In the genomic region with DNA sequence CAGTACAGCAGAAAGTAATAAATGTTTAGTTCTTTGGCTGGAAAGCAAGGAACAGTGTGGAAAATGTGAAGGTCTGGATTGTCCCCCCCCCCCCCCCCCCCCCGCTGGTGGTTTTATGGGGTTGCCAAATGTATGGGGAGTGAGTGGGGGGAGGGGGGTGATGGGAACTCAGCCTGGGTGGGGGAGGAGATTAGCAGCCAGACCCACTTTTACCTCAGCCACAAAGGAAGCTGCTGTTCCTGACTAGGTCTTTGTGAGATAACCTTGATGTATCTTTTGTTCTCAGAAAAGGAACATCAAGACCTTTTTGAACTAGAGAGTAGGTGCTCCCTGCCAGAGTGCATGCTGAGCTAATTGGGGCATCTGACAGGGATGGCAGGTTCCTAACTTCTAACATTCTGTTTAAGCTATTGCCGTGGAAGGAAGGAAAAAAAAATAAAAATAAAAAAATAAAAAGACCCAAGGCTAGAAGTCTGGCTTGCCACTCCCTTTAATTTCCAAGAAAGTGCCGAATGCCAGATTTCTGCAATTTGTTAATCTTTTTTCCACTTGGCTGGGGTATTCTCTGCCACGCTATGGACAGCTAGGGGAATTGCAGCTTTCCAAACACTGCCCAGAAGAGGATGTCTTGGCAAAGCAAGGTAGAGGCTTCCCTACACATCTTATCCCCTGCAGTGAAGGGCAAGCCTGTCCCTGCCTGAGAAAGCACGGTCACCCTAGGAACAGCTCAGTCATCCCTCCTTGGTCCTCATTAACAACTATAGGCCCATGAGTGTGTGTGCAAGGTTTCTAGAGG, we compare ENCODE assay signal across 8 mouse cellular contexts. TPM values are rescaled to one million over a fixed set of nuclear protein-coding genes. Genes with fewer than 3 reads are reported as not detected.
DNase-seq lines count a peak whose midpoint lies in the region; ATAC-seq lines count a peak whose summit lies in the region.

No protein-coding gene starts in this region.

- no peak overlapping the region for H3K27ac ChIP-seq in hindbrain, embryonic 13.5 days
- H3K27ac ChIP-seq in hindbrain, embryonic 10.5 days = no peak overlapping the region
- H3K27ac ChIP-seq in hindbrain, embryonic 14.5 days = peak overlapping the region; percentile 48; the same call in 1 of the 2 replicates

- H3K4me3 ChIP-seq in hindbrain, embryonic 13.5 days = no peak overlapping the region
- no peak overlapping the region for H3K4me3 ChIP-seq in hindbrain, embryonic 10.5 days
- no peak overlapping the region for H3K4me3 ChIP-seq in hindbrain, embryonic 14.5 days (replicated peaks; ENCODE audit: low read length)

- 38% methylated on average over 5 of the region's 5 CpGs for WGBS in hindbrain, embryonic 13.5 days
- 41% methylated on average over 5 of the region's 5 CpGs for WGBS in hindbrain, embryonic 10.5 days
- 27% methylated on average over 5 of the region's 5 CpGs for WGBS in hindbrain, embryonic 14.5 days

- H3K9ac ChIP-seq in hindbrain, embryonic 13.5 days = no peak overlapping the region
- no peak overlapping the region for H3K9ac ChIP-seq in hindbrain, embryonic 14.5 days

- DNase-seq in hindbrain, embryonic 10.5 days (ENCODE audit: low spot score) = no peak
- peak; percentile 77 for DNase-seq in ZHBTc4 (ENCODE audit: low read depth, low spot score)
- no peak for DNase-seq in hindbrain, embryonic 14.5 days (ENCODE audit: low spot score)
- no peak for DNase-seq in right cerebral cortex, adult 18-20 months
- no peak for DNase-seq in kidney, postnatal 4 days
- no peak for DNase-seq in kidney, postnatal 10 days

- no peaks in the 10 kb centered on the region for H3K9me3 ChIP-seq in hindbrain, embryonic 13.5 days
- H3K9me3 ChIP-seq in hindbrain, embryonic 10.5 days = no peaks in the 10 kb centered on the region
- no peaks in the 10 kb centered on the region for H3K9me3 ChIP-seq in hindbrain, embryonic 14.5 days (ENCODE audit: control insufficient read depth, low read length)

- no peaks in the 10 kb centered on the region for H3K27me3 ChIP-seq in hindbrain, embryonic 13.5 days
- H3K27me3 ChIP-seq in hindbrain, embryonic 10.5 days (ENCODE audit: insufficient read depth, poor library complexity, severe bottlenecking) = no peaks in the 10 kb centered on the region
- H3K27me3 ChIP-seq in hindbrain, embryonic 14.5 days (ENCODE audit: control insufficient read depth, insufficient read depth, low read length) = no peaks in the 10 kb centered on the region

- no peak overlapping the region for H3K4me2 ChIP-seq in hindbrain, embryonic 13.5 days
- H3K4me2 ChIP-seq in hindbrain, embryonic 14.5 days (replicated peaks) = no peak overlapping the region

- H3K36me3 ChIP-seq in hindbrain, embryonic 13.5 days = no peaks in the 10 kb centered on the region
- H3K36me3 ChIP-seq in hindbrain, embryonic 10.5 days = no peaks in the 10 kb centered on the region
- no peaks in the 10 kb centered on the region for H3K36me3 ChIP-seq in hindbrain, embryonic 14.5 days (replicated peaks; ENCODE audit: control insufficient read depth, insufficient read depth)

- no peaks in the 10 kb centered on the region for H3K4me1 ChIP-seq in hindbrain, embryonic 13.5 days (replicated peaks)
- peaks cover 12% of the 10 kb centered on the region; the same call in 1 of the 2 replicates for H3K4me1 ChIP-seq in hindbrain, embryonic 10.5 days (replicated peaks)
- no peaks in the 10 kb centered on the region for H3K4me1 ChIP-seq in hindbrain, embryonic 14.5 days (replicated peaks; ENCODE audit: control insufficient read depth, insufficient read depth, low read length)

- ATAC-seq in hindbrain, embryonic 13.5 days (ENCODE audit: low FRiP score) = peak; percentile 25; the same call in 1 of the 2 replicates
- peak; percentile 33 for ATAC-seq in CD4-positive, CD25-positive, alpha-beta regulatory T cell, adult 4 months
- no peak for ATAC-seq in hindbrain, embryonic 14.5 days (ENCODE audit: low FRiP score)

RNA-seq across cellular contexts. Expression of a gene that starts 35.3 kb away (rescaled TPM):
- polyA plus RNA-seq in hindbrain, embryonic 13.5 days (2015; fragmentation: Nextera tagmentation; extraction: Ambion mirVana) = 0.38 and 0.71 TPM in 2 replicates
- polyA plus RNA-seq in hindbrain, embryonic 10.5 days (2016; fragmentation: Nextera tagmentation; extraction: Ambion mirVana) = 0.95 and 1.3 TPM in 2 replicates
- polyA plus RNA-seq in CD4-positive, CD25-positive, alpha-beta regulatory T cell, adult 4 months (2017; shearing (Covaris generic)) = 100 to 1,000 TPM; 231 to 300 TPM
- 0.86 and 1.0 TPM in 2 replicates for polyA plus RNA-seq in hindbrain, embryonic 14.5 days (2014; fragmentation: Nextera tagmentation; extraction: Ambion mirVana)

Comparison
In these comparisons a context has a peak if more than half of its experiments do, and no peak if none do; other contexts are left out.
1. RNA of a gene that starts 35.3 kb away (polyA plus RNA-seq): 231 to 300 TPM in CD4-positive, CD25-positive, alpha-beta regulatory T cell, adult 4 months; 0.95 to 1.3 TPM in hindbrain, embryonic 10.5 days, 0.86 to 1.0 TPM in hindbrain, embryonic 14.5 days and 0.38 to 0.71 TPM in hindbrain, embryonic 13.5 days; every median in the first group is over 10 times any median in the second.